Mouse (Mus musculus) liver, embryonic 14.5 days (tissue): ENCODE results near the gene Atat1. TPM values are rescaled to one million over a fixed set of nuclear protein-coding genes. Genes with fewer than 3 reads are reported as not detected.

Experiments used
- ATAC-seq: fragments of 200-750 bp; cut with Nextera tagmentation; 2 replicates; pipeline ENCODE4 v1.8.0; 2017; ENCODE audit warnings: moderate number of reproducible peaks, mild to moderate bottlenecking, moderate library complexity; ENCODE audit not compliant: insufficient read depth
- DNase-seq, 3 experiments: peaks; one replicate each; pipeline ENCODE4 v3.0.0-alpha.2; 2012 to 2013; ENCODE audit warnings: low read depth in 3 of 3, low spot score in 3 of 3
- H3K27ac ChIP-seq: fragments of 300-500 bp; sonication (generic); 2 replicates; pipeline ENCODE4 v1.5.1; 2014; ENCODE audit warnings: moderate library complexity, mild to moderate bottlenecking, control low read depth, inconsistent platforms
- H3K27me3 ChIP-seq: fragments of 300-500 bp; sonication (generic); 2 replicates; pipeline ENCODE4 v1.6.1; 2014; ENCODE audit warnings: mild to moderate bottlenecking, low read length, moderate library complexity; ENCODE audit not compliant: control insufficient read depth, insufficient read depth
- H3K36me3 ChIP-seq: fragments of 300-500 bp; sonication (generic); replicated peaks from 2 replicates; pipeline ENCODE4 v1.6.1; 2014; ENCODE audit warnings: low read depth; ENCODE audit not compliant: control insufficient read depth, insufficient read depth
- H3K4me1 ChIP-seq, 2 experiments: fragments of 200-500 bp in 1 of 2; fragments of 300-500 bp in 1 of 2; sonication (generic) in 1 of 2; replicated peaks; 2 replicates each; pipeline ENCODE4 v1.6.1; 2012 to 2014; ENCODE audit warnings: antibody characterized with exemption in 1 of 2, inconsistent platforms in 1 of 2, low read length in 1 of 2; ENCODE audit not compliant: control insufficient read depth in 2 of 2, insufficient read depth in 2 of 2
- H3K4me2 ChIP-seq: fragments of 300-500 bp; sonication (generic); 2 replicates; pipeline ENCODE4 v1.6.1; 2014; ENCODE audit warnings: low read depth, mild to moderate bottlenecking, control low read depth, moderate library complexity
- H3K4me3 ChIP-seq, 2 experiments: fragments of 200-500 bp in 1 of 2; fragments of 300-500 bp in 1 of 2; sonication (generic) in 1 of 2; 2 replicates each; pipeline ENCODE4 v1.5.1; 2012 to 2014; ENCODE audit warnings: low read depth in 2 of 2, low read length in 2 of 2, mild to moderate bottlenecking in 2 of 2, control low read depth in 1 of 2, inconsistent platforms in 1 of 2, moderate library complexity in 1 of 2; ENCODE audit not compliant: insufficient read depth in 1 of 2
- H3K9ac ChIP-seq: fragments of 300-500 bp; sonication (generic); replicated peaks from 2 replicates; pipeline ENCODE4 v1.6.1; 2014; ENCODE audit warnings: mild to moderate bottlenecking, control low read depth, moderate library complexity
- H3K9me3 ChIP-seq: fragments of 300-500 bp; sonication (generic); 2 replicates; pipeline ENCODE4 v1.6.1; 2016; ENCODE audit warnings: low read length, mixed read lengths; ENCODE audit not compliant: control insufficient read depth
- CTCF ChIP-seq: IDR thresholded peaks from 2 replicates; pipeline ENCODE4 v1.5.1; 2016; ENCODE audit warnings: antibody characterized with exemption, low read depth, control low read depth
- EP300 ChIP-seq: IDR thresholded peaks from 2 replicates; pipeline ENCODE4 v1.6.1; 2016; ENCODE audit warnings: antibody characterized with exemption, low read depth
- WGBS: fragments of 180-500 bp; shearing (Covaris S2); extraction: QIAGEN DNeasy Blood & Tissue Kit; methylation state at CpG from one replicate; pipeline ENCODE4 v1.1.7; 2014; ENCODE audit not compliant: insufficient replicate concordance; 5-methylcytosine and 5-hydroxymethylcytosine counted together
- polyA plus RNA-seq, 2 experiments: library from polyadenylated mRNA; depleted of rRNA in 1 of 2; stranded (reverse) in 1 of 2; unstranded in 1 of 2; fragments of >200 nt; fragmentation: Nextera tagmentation in 1 of 2; extraction: Ambion mirVana in 1 of 2; gene quantifications; 2 replicates each; pipeline versions ENCODE4 v1.2.1 to v1.2.3; 2012 to 2014

Atat1 gene
- polyA plus RNA-seq, 2 experiments: 3.3 to 8.5 TPM

DNA sequence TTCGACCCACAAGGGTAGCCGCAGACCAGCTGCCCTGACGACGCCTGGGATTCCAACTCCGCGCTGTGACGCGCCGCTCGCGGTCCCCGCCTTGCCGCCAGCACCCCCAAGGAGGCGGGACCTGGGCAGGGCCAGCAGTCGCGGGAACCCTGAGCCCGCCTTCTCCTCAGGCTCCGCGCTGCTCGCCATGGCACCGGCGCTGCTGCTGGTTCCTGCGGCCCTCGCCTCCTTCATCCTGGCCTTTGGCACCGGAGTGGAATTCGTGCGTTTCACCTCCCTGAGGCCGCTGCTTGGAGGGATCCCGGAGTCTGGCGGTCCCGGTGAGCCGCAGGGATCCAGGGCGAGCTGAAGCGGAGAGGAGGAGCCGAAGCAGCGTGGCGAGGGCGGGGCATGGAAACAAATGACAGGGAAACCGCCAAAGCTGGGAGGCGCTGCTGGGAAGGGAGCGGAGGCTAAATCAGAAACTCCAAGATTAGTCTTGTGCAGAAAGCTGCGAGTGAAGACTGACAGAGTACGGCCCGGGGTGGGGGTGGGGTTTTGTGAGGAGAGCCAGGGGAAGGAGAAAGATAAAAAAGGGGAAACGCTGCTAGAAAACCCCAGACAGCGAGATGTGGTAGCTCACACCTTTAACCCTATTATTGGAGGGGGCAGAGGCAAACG is 48.5 kb downstream of the Atat1 start, which contains the start of gene Nrm:
Gene Nrm, plus strand, starts transcription at position 121 of the 660 bp plus-strand sequence.
- ATAC-seq (peak; percentile 94), DNase-seq (peak; percentile 75 to 84 (median 76))
- WGBS: under 1% methylated on average over 47 of the region's 47 CpGs
- H3K27me3 ChIP-seq: peaks cover 24% of the 10 kb centered on the region
- no peaks in the 10 kb centered on the region for H3K9me3 ChIP-seq
- TF ChIP-seq EP300 (no peak), CTCF (peak; percentile 66)
- peak within 1 kb of the TSS; percentile 85 for H3K9ac ChIP-seq
- H3K27ac ChIP-seq: peak within 1 kb of the TSS; percentile 60
- H3K4me3 ChIP-seq: peak within 1 kb of the TSS; percentile 85 to 93
- peaks cover 13 to 17% of the 10 kb centered on the region in 2 experiments for H3K4me1 ChIP-seq
- peak within 1 kb of the TSS; percentile 89 for H3K4me2 ChIP-seq
- H3K36me3 ChIP-seq: peaks cover 16% of the 10 kb centered on the region

DNA sequence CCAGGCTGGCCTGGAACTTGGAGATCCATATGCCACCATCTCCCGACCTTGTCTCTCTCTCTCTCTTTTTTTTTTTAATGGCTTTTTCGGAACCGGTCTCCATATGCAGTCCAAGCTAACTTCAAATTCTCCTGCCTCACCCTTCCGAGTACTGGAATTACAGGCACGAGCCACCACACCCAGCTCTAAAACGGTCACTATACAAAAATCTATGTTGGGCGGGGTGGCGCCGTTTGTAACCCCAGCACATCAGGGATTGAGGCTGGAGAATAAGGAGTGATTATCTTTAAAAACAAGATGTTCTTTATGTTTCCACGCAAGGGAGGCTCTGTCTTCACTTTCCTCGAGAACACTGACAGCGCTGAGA is 49.1 kb downstream of the Atat1 start:
- Histone ChIP-seq H3K4me2 (peak overlapping the region; percentile 89), H3K36me3 (peaks cover 16% of the 10 kb centered on the region), H3K27me3 (peaks cover 19% of the 10 kb centered on the region), H3K4me1 (peaks cover 13 to 17% of the 10 kb centered on the region in 2 experiments), H3K9me3 (no peaks in the 10 kb centered on the region), H3K9ac (peak overlapping the region; percentile 85), H3K4me3 (peak overlapping the region; percentile 85 to 93), H3K27ac (no peak overlapping the region)
- peak; percentile 46 for ATAC-seq
- TF ChIP-seq CTCF (no peak), EP300 (no peak)
- 6% methylated on average over 12 of the region's 12 CpGs for WGBS
- DNase-seq: no peak

DNA sequence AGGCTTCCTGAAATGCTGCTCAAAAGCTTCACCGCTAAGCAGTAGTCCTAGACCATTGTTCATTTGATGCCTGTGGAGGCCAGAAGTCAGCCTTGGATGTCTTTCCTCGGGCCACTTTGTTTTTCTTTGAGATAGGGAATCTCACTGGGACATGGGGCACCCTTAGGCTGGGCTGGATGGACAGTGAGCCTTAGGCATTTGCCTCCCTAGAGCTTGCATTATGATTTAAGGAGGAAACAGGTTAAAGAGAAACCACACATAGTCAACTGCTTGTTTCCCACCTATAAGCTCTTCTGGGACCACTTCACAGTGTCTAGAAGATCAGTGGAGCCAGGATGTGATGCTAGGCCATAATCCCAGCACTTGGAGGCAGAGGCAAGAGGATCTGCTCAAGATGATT is 50.0 kb downstream of the Atat1 start:
- Histone ChIP-seq H3K36me3 (peaks cover 16% of the 10 kb centered on the region), H3K9me3 (no peaks in the 10 kb centered on the region), H3K4me3 (no peak overlapping the region), H3K9ac (no peak overlapping the region), H3K4me1 (peaks cover 9% of the 10 kb centered on the region in 2 experiments), H3K4me2 (no peak overlapping the region), H3K27ac (no peak overlapping the region), H3K27me3 (peaks cover 9% of the 10 kb centered on the region)
- DNase-seq (no peak), ATAC-seq (no peak)
- TF ChIP-seq CTCF (no peak), EP300 (no peak)
- WGBS: 46% methylated on average over 2 of the region's 2 CpGs

DNA sequence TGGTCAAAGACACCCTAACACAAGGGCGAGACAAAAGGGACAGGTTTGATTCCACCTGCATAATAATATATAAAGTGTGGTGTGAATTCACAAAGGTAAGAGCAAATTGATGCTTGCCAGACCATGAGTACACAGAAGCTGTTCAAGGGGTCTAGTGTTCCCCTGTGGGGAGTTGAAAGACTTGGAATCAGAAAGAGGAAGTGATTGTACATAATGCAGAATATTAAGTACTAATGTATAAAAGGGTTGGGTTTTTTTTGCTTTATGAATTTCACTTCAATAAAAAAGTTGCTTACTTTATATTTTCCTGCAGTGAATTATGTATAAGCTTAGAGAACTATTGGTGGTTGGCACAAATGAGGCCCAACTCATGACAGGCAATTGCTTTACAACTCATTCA is 50.5 kb downstream of the Atat1 start:
- ATAC-seq (no peak), DNase-seq (no peak)
- Histone ChIP-seq H3K9ac (no peak overlapping the region), H3K27ac (no peak overlapping the region), H3K27me3 (peaks cover 5% of the 10 kb centered on the region), H3K9me3 (no peaks in the 10 kb centered on the region), H3K36me3 (peaks cover 16% of the 10 kb centered on the region), H3K4me3 (no peak overlapping the region), H3K4me2 (no peak overlapping the region), H3K4me1 (peaks cover 8 to 9% of the 10 kb centered on the region in 2 experiments)
- TF ChIP-seq EP300 (no peak), CTCF (no peak)
- 55% methylated on average over 1 of the region's 1 CpGs for WGBS

DNA sequence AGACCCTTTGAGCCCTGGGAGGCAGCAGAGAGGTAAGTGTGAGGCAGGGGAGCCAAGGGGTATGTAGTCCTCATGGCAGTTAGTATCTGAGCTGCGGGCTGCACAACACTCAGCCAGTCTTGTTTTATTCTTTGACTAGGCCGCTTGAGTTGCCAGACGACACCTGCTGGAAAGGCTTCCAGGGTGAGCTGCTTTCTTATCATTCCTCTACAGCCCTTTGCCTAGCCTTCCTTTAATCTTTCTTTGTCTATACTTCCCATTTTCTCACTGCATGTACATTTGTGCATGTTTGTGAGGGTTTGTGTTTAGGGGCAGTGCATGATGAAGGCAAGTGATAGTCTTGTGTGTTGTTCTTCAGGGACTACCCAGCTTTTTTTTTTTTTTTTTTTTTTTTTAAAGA is 58.9 kb downstream of the Atat1 start:
- Histone ChIP-seq H3K36me3 (peaks cover 70% of the 10 kb centered on the region), H3K4me2 (no peak overlapping the region), H3K9ac (0 out of 2 replicates have a peak overlapping the region, but pooled peaks have one; percentile 51), H3K4me1 (peaks cover 8 to 12% of the 10 kb centered on the region in 2 experiments), H3K9me3 (no peaks in the 10 kb centered on the region), H3K27ac (peak overlapping the region; percentile 79), H3K4me3 (no peak overlapping the region), H3K27me3 (no peaks in the 10 kb centered on the region)
- peak in 1 of 3 experiments; percentile 38 for DNase-seq
- WGBS: 14% methylated on average over 3 of the region's 3 CpGs
- ATAC-seq: peak; percentile 77
- TF ChIP-seq CTCF (peak; percentile 33; the same call in 1 of the 2 replicates), EP300 (peak; percentile 51)
